Mouse (Mus musculus) intestine, postnatal 0 days (tissue): ENCODE data around the gene Fxyd4. TPM values are rescaled to one million over a fixed set of nuclear protein-coding genes. Genes with fewer than 3 reads are reported as not detected.

Source experiments
- ATAC-seq: fragments of 200-750 bp; cut with Nextera tagmentation; 2 replicates; pipeline ENCODE4 v1.8.0; 2017; ENCODE audit warnings: mild to moderate bottlenecking, moderate TSS enrichment, moderate library complexity
- H3K27ac ChIP-seq: fragments of 300-500 bp; sonication (generic); 2 replicates; pipeline ENCODE4 v1.5.1; 2014; ENCODE audit warnings: mild to moderate bottlenecking, low read depth, low read length, moderate library complexity
- H3K27me3 ChIP-seq: fragments of 300-500 bp; sonication (generic); replicated peaks from 2 replicates; pipeline ENCODE4 v1.6.1; 2014; ENCODE audit warnings: low read length, mixed read lengths; ENCODE audit not compliant: control insufficient read depth, insufficient read depth
- H3K36me3 ChIP-seq: fragments of 300-500 bp; sonication (generic); 2 replicates; pipeline ENCODE4 v1.6.1; 2014; ENCODE audit warnings: mild to moderate bottlenecking, moderate library complexity; ENCODE audit not compliant: control insufficient read depth, insufficient read depth
- H3K4me1 ChIP-seq: fragments of 300-500 bp; sonication (generic); replicated peaks from 2 replicates; pipeline ENCODE4 v1.6.1; 2014; ENCODE audit warnings: antibody characterized with exemption, low read length, mixed read lengths; ENCODE audit not compliant: control insufficient read depth, insufficient read depth
- H3K4me2 ChIP-seq: fragments of 300-500 bp; sonication (generic); replicated peaks from 2 replicates; pipeline ENCODE4 v1.6.1; 2014; ENCODE audit warnings: low read depth, mild to moderate bottlenecking, moderate library complexity
- H3K4me3 ChIP-seq: fragments of 300-500 bp; sonication (generic); 2 replicates; pipeline ENCODE4 v1.5.1; 2014; ENCODE audit warnings: low read depth, low read length
- H3K9ac ChIP-seq: fragments of 300-500 bp; sonication (generic); 2 replicates; pipeline ENCODE4 v1.6.1; 2014; ENCODE audit warnings: mild to moderate bottlenecking, low read depth, low read length
- H3K9me3 ChIP-seq: fragments of 300-500 bp; sonication (generic); 2 replicates; pipeline ENCODE4 v1.6.1; 2016; ENCODE audit warnings: mixed run types; ENCODE audit not compliant: control insufficient read depth
- CTCF ChIP-seq: sonication (generic); IDR thresholded peaks from 2 replicates; pipeline ENCODE4 v1.5.1; 2016; ENCODE audit warnings: low read depth, mild to moderate bottlenecking, control low read depth, antibody characterized with exemption, moderate library complexity
- WGBS: fragments of 180-500 bp; shearing (Covaris S2); extraction: QIAGEN DNeasy Blood & Tissue Kit; methylation state at CpG from one replicate; pipeline ENCODE4 v1.1.7; 2014; 5-methylcytosine and 5-hydroxymethylcytosine counted together
- polyA plus RNA-seq: library from polyadenylated mRNA; unstranded; fragments of >200 nt; fragmentation: Nextera tagmentation; extraction: Ambion mirVana; gene quantifications from 2 replicates; pipeline ENCODE4 v1.2.1, GENCODE M21; 2015

Gene Fxyd4
- polyA plus RNA-seq, 1 experiment from 2014 or later, result 0.27 TPM

DNA sequence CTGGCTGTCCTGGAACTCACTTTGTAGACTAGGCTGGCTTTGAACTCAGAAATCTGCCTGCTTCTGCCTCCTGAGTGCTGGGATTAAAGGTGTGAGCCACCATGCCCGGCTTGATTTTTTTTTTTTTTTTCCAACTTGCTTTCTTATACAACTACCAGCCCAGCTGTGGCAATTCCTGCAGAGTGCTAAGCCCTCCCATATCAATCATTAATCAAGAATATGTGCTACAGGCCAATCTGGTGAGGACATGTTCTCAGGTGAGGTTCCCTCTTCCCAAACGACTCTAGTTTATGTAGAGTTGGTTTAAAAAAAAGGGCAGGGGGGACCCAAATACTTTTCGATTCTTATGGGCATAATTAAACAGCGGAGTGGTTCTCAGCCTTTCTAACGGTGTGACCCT is 39.7 kb downstream of the Fxyd4 start:
- 0 out of 2 replicates have a peak, but pooled peaks have one; percentile 57 for ATAC-seq
- TF ChIP-seq CTCF, result no peak
- WGBS, result 50% methylated on average over 5 of the region's 5 CpGs

DNA sequence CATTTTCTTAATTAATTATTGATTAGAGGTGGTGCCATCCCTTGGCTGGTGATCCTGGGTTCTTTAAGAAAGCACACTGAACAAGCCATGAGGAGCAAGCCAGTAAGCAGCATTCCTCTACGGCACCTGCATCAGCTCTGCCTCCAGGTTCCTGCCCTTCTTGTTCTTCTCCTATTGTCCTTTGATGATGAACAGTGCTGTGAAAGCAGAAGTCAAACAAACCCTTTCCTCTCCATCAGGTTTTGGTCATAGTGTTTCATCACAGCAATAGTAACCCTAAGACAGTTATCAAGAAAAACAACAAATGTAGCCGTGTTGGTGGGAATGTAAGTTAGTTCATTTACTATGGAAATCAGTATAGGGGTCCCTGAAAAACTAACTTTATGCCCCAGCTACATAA is 44.1 kb downstream of the Fxyd4 start:
- no peak overlapping the region for H3K4me2 ChIP-seq
- no peaks in the 10 kb centered on the region for H3K4me1 ChIP-seq
- TF ChIP-seq CTCF, result no peak
- no peak overlapping the region for H3K4me3 ChIP-seq
- ATAC-seq, result no peak
- H3K9me3 ChIP-seq, result no peaks in the 10 kb centered on the region
- H3K36me3 ChIP-seq, result no peaks in the 10 kb centered on the region
- no peak overlapping the region for H3K27ac ChIP-seq
- H3K27me3 ChIP-seq, result no peaks in the 10 kb centered on the region
- no peak overlapping the region for H3K9ac ChIP-seq
- 88% methylated on average over 2 of the region's 2 CpGs for WGBS

More for the DNA sequence above, 39.7 kb downstream of the Fxyd4 start:
- H3K9me3 ChIP-seq, result no peaks in the 10 kb centered on the region
- H3K4me3 ChIP-seq, result no peak overlapping the region
- no peaks in the 10 kb centered on the region for H3K27me3 ChIP-seq
- H3K4me2 ChIP-seq, result no peak overlapping the region
- H3K4me1 ChIP-seq, result no peaks in the 10 kb centered on the region
- no peak overlapping the region for H3K27ac ChIP-seq
- no peaks in the 10 kb centered on the region for H3K36me3 ChIP-seq
- no peak overlapping the region for H3K9ac ChIP-seq

- no peak overlapping the region for H3K4me2 ChIP-seq
- H3K27me3 ChIP-seq, result no peaks in the 10 kb centered on the region
- no peak overlapping the region for H3K4me3 ChIP-seq
- H3K27ac ChIP-seq, result no peak overlapping the region
- H3K36me3 ChIP-seq, result no peaks in the 10 kb centered on the region
- H3K9ac ChIP-seq, result no peak overlapping the region
- TF ChIP-seq CTCF, result no peak
- H3K9me3 ChIP-seq, result no peaks in the 10 kb centered on the region
- WGBS, result 68% methylated on average over 3 of the region's 3 CpGs
- H3K4me1 ChIP-seq, result no peaks in the 10 kb centered on the region
- ATAC-seq, result no peak
These were observed 45.1 kb downstream of the Fxyd4 start for GRCm38 (mm10) chr6:117892386-117892785.

- peak overlapping the region; percentile 25 for H3K4me2 ChIP-seq
- no peaks in the 10 kb centered on the region for H3K36me3 ChIP-seq
- no peaks in the 10 kb centered on the region for H3K4me1 ChIP-seq
- TF ChIP-seq CTCF, result no peak
- ATAC-seq, result peak; percentile 73
- H3K27me3 ChIP-seq, result no peaks in the 10 kb centered on the region
- H3K9ac ChIP-seq, result no peak overlapping the region
- no peak overlapping the region for H3K4me3 ChIP-seq
- no peak overlapping the region for H3K27ac ChIP-seq
- H3K9me3 ChIP-seq, result no peaks in the 10 kb centered on the region
- WGBS, result 37% methylated on average over 14 of the region's 14 CpGs
These were observed 45.9 kb downstream of the Fxyd4 start for GRCm38 (mm10) chr6:117891369-117892160.

GRCm38 (mm10) chr6:117890257-117890656 is 47.2 kb downstream of the Fxyd4 start:
- H3K36me3 ChIP-seq, result no peaks in the 10 kb centered on the region
- no peak overlapping the region for H3K27ac ChIP-seq
- H3K9ac ChIP-seq, result no peak overlapping the region
- H3K4me3 ChIP-seq, result no peak overlapping the region
- no peak overlapping the region for H3K4me2 ChIP-seq
- H3K4me1 ChIP-seq, result no peaks in the 10 kb centered on the region
- H3K9me3 ChIP-seq, result no peaks in the 10 kb centered on the region
- H3K27me3 ChIP-seq, result no peaks in the 10 kb centered on the region
- WGBS, result 87% methylated on average over 6 of the region's 6 CpGs
- TF ChIP-seq CTCF, result no peak
- ATAC-seq, result no peak

DNA sequence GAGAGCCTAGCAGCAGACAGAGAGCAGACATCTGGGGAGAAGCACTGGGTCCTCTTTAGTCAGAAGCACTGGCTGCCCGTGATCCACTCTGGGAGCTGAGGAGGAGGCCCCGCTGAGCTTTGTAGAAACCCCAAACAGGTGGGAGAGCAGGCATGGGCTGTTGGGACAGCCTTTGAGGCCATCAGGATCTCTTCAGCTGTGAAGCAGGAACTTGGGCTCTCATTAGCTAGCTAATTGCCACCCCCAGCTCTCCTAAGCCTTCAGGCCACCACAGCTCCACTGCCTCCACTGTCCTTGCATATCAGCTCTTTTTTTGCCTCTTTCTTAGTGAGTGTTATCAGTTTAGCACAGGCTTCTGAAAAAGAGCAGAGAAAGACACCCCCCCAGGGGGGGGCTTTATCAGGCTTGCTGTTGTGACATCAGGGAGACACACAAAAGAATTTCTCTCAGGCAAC is 48.8 kb downstream of the Fxyd4 start:
- H3K27ac ChIP-seq, result no peak overlapping the region
- H3K9me3 ChIP-seq, result no peaks in the 10 kb centered on the region
- no peak overlapping the region for H3K4me2 ChIP-seq
- no peaks in the 10 kb centered on the region for H3K4me1 ChIP-seq
- WGBS, result 67% methylated on average over 2 of the region's 2 CpGs
- TF ChIP-seq CTCF, result no peak
- H3K9ac ChIP-seq, result no peak overlapping the region
- no peaks in the 10 kb centered on the region for H3K36me3 ChIP-seq
- no peak overlapping the region for H3K4me3 ChIP-seq
- H3K27me3 ChIP-seq, result no peaks in the 10 kb centered on the region
- no peak for ATAC-seq
